ENCODE assay signal across 12 mouse cellular contexts in the genomic region with DNA sequence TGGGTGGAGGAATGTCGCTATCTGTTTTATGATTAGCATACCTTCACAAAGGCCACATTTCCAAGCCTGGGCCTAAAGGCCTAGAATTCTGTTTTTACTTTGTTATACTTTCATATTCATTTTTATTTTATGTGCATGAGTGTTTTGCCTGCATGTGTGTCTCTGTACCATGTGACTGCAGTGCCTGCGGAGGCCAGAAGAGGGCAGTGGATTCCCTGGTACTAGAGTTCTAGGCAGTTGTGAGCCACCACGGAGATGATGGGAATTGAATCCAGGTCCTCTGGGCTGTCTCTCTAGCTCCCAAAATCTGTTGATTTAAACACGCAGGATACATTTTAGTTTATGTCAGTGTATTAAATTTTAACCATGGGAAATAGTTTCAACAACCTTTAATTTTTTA. TPM values are rescaled to one million over a fixed set of nuclear protein-coding genes. Genes with fewer than 3 reads are reported as not detected.
DNase-seq lines count a peak whose midpoint lies in the region; ATAC-seq and TF ChIP-seq lines count a peak whose summit lies in the region.
"Had no signal": no experiment of that assay in that cellular context is flagged by ENCODE, and none has a peak within 500 bp of the region (broad histone marks: within the 10 kb centered on the region; RNA-seq: fewer than 3 reads in every experiment).

No protein-coding gene starts in this region.

- H3K9ac ChIP-seq in liver, embryonic 12.5 days = no peak overlapping the region
- no peak overlapping the region for H3K9ac ChIP-seq in MEL (ENCODE audit: control insufficient read depth, low read depth, low read length, poor library complexity, severe bottlenecking)
- H3K9ac ChIP-seq in stomach, postnatal 0 days (ENCODE audit: low read length) = no peak overlapping the region
- H3K9ac ChIP-seq: hindbrain, embryonic 15.5 days had no signal

- H3K27ac ChIP-seq in liver, embryonic 12.5 days = no peak overlapping the region
- H3K27ac ChIP-seq in MEL (ENCODE audit: control insufficient read depth, low read depth, low read length) = no peak overlapping the region
- no peak overlapping the region for H3K27ac ChIP-seq in stomach, postnatal 0 days (replicated peaks)
- H3K27ac ChIP-seq: heart, embryonic 10.5 days; hindbrain, embryonic 15.5 days; limb, embryonic 10.5 days had no signal

- no peak overlapping the region for H3K4me2 ChIP-seq in liver, embryonic 12.5 days
- no peak overlapping the region for H3K4me2 ChIP-seq in stomach, postnatal 0 days (replicated peaks; ENCODE audit: low read depth)
- H3K4me2 ChIP-seq: hindbrain, embryonic 15.5 days had no signal

- H3K4me3 ChIP-seq in liver, embryonic 12.5 days = no peak overlapping the region
- H3K4me3 ChIP-seq in C2C12 (ENCODE audit: insufficient read depth, poor library complexity, severe bottlenecking) (no peak overlapping the region), MEL (ENCODE audit: control insufficient read depth in 1 of 2, insufficient read depth in 1 of 2, low read depth in 2 of 2, low read length in 2 of 2) (no peak overlapping the region)
- H3K4me3 ChIP-seq in stomach, postnatal 0 days (ENCODE audit: low read depth, low read length) = no peak overlapping the region
- H3K4me3 ChIP-seq: heart, embryonic 10.5 days; hindbrain, embryonic 15.5 days; limb, embryonic 10.5 days had no signal

- ATAC-seq in liver, embryonic 12.5 days = no peak
- ATAC-seq in stomach, postnatal 0 days (ENCODE audit: low FRiP score, low TSS enrichment) = no peak

- H3K79me2 ChIP-seq in C2C12 (ENCODE audit: control insufficient read depth, insufficient read depth) = no peaks in the 10 kb centered on the region
- no peaks in the 10 kb centered on the region for H3K79me2 ChIP-seq in MEL (ENCODE audit: control insufficient read depth, insufficient read depth, low read length, poor library complexity)

- H3K9me3 ChIP-seq in liver, embryonic 12.5 days (replicated peaks) = no peaks in the 10 kb centered on the region
- H3K9me3 ChIP-seq in MEL (replicated peaks; ENCODE audit: insufficient read depth, low read length) = no peaks in the 10 kb centered on the region
- no peaks in the 10 kb centered on the region for H3K9me3 ChIP-seq in stomach, postnatal 0 days (ENCODE audit: control insufficient read depth, low read length)
- H3K9me3 ChIP-seq: heart, embryonic 10.5 days; hindbrain, embryonic 15.5 days; limb, embryonic 10.5 days had no signal

- H3K27me3 ChIP-seq in liver, embryonic 12.5 days (replicated peaks) = no peaks in the 10 kb centered on the region
- H3K27me3 ChIP-seq in C2C12 (ENCODE audit: control insufficient read depth, insufficient read depth, insufficient read length) = no peaks in the 10 kb centered on the region
- no peaks in the 10 kb centered on the region for H3K27me3 ChIP-seq in MEL (ENCODE audit: control insufficient read depth in 1 of 2, insufficient read depth in 2 of 2, low read length in 2 of 2)
- no peaks in the 10 kb centered on the region for H3K27me3 ChIP-seq in stomach, postnatal 0 days (ENCODE audit: control insufficient read depth, insufficient read depth, low read length)
- H3K27me3 ChIP-seq: hindbrain, embryonic 15.5 days had no signal

- H3K79me3 ChIP-seq in C2C12 (ENCODE audit: low read depth) = no peaks in the 10 kb centered on the region

- DNase-seq in liver (peak; percentile 26), MEL (ENCODE audit: low read depth, low spot score) (peak; percentile 53)
- peak; percentile 26 for DNase-seq in stomach, postnatal 0 days (ENCODE audit: low spot score)
- no peak for DNase-seq in embryo, embryonic 9.5 days (ENCODE audit: extremely low spot score)
- no peak for DNase-seq in cerebellum, postnatal 10 days
- DNase-seq: spleen, adult 18-20 months had no signal

- no peak for TF ChIP-seq EP300 in MEL (IDR thresholded peaks at IDR 0.05; ENCODE audit: low read depth in 1 of 2, low read length in 2 of 2)
- TF ChIP-seq EP300 in stomach, postnatal 0 days (optimal IDR thresholded peaks at IDR 0.05) = no peak

- TF ChIP-seq CTCF in C2C12 (IDR thresholded peaks at IDR 0.05; ENCODE audit: control insufficient read depth, insufficient read depth, insufficient read length) = no peak
- TF ChIP-seq CTCF in MEL (IDR thresholded peaks at IDR 0.05 in 2 of 3, conservative IDR thresholded peaks at IDR 0.05 in 1 of 3; ENCODE audit: control insufficient read depth in 1 of 3, insufficient read depth in 1 of 3, low read depth in 2 of 3, low read length in 3 of 3, poor library complexity in 1 of 3, severe bottlenecking in 1 of 3) = peak; percentile 40 to 56 (median 45)
- TF ChIP-seq CTCF in stomach, postnatal 0 days (IDR thresholded peaks at IDR 0.05; ENCODE audit: low read depth) = peak; percentile 43

- H3K4me1 ChIP-seq in liver, embryonic 12.5 days = no peaks in the 10 kb centered on the region
- no peaks in the 10 kb centered on the region for H3K4me1 ChIP-seq in MEL (ENCODE audit: control insufficient read depth in 1 of 2, insufficient read depth in 2 of 2, low read length in 2 of 2)
- H3K4me1 ChIP-seq in stomach, postnatal 0 days (replicated peaks; ENCODE audit: control insufficient read depth, insufficient read depth) = no peaks in the 10 kb centered on the region
- H3K4me1 ChIP-seq: heart, embryonic 10.5 days; hindbrain, embryonic 15.5 days; limb, embryonic 10.5 days had no signal

- H3ac ChIP-seq in C2C12 (ENCODE audit: control insufficient read depth, insufficient read length, low read depth) = no peak overlapping the region

- TF ChIP-seq RAD21 in MEL (IDR thresholded peaks at IDR 0.05; ENCODE audit: low read depth, low read length) = no peak; the same call in none of the 2 replicates

- no peak for TF ChIP-seq POLR2A in MEL (IDR thresholded peaks at IDR 0.05; ENCODE audit: control insufficient read depth in 1 of 2, insufficient read depth in 1 of 2, low read depth in 1 of 2, low read length in 2 of 2, poor library complexity in 1 of 2)

- WGBS in liver, embryonic 12.5 days (ENCODE audit: insufficient replicate concordance) = 80% methylated on average over 4 of the region's 4 CpGs
- 98% methylated on average over 4 of the region's 4 CpGs for WGBS in stomach, postnatal 0 days

- peaks cover 15% of the 10 kb centered on the region; the same call in 1 of the 2 replicates for H3K36me3 ChIP-seq in liver, embryonic 12.5 days
- H3K36me3 ChIP-seq in C2C12 (ENCODE audit: control insufficient read depth, insufficient read depth) = no peaks in the 10 kb centered on the region
- no peaks in the 10 kb centered on the region; a peak in 1 of 4 replicates for H3K36me3 ChIP-seq in MEL (ENCODE audit: control insufficient read depth in 1 of 2, insufficient read depth in 2 of 2, low read length in 2 of 2)
- H3K36me3 ChIP-seq in stomach, postnatal 0 days (ENCODE audit: control insufficient read depth, insufficient read depth, low read length) = no peaks in the 10 kb centered on the region; the same call in 1 of the 2 replicates

TF ChIP-seq in C2C12, 6 proteins besides CTCF, POLR2A, EP300 and RAD21:
- TF ChIP-seq MAX (IDR thresholded peaks at IDR 0.05) (no peak), MYOG (IDR thresholded peaks at IDR 0.05; ENCODE audit: control insufficient read depth, extremely low read depth, insufficient read length) (no peak), CEBPB (IDR thresholded peaks at IDR 0.05; ENCODE audit: low read depth) (no peak), MYOD1 (IDR thresholded peaks at IDR 0.05; ENCODE audit: control insufficient read depth, insufficient read length, low read depth) (no peak), USF1 (IDR thresholded peaks at IDR 0.05; ENCODE audit: low read depth) (peak; percentile 52)

TF ChIP-seq in MEL, 35 proteins besides CTCF, POLR2A, EP300 and RAD21:
- TF ChIP-seq MYB (IDR thresholded peaks at IDR 0.05; ENCODE audit: low read depth, low read length) = no peak
- peak; percentile 77 for TF ChIP-seq USF1 (IDR thresholded peaks at IDR 0.05; ENCODE audit: low read depth, low read length)
- TF ChIP-seq UBTF (IDR thresholded peaks at IDR 0.05; ENCODE audit: borderline replicate concordance, insufficient read depth, low read depth, low read length) = no peak

RNA-seq across cellular contexts. Expression of a gene that starts 19.4 kb away (rescaled TPM):
- 28.4 and 30.0 TPM in 2 replicates for polyA plus RNA-seq in liver, embryonic 12.5 days (2016; fragmentation: Nextera tagmentation; extraction: Ambion mirVana)
- 35.1 TPM for polyA plus RNA-seq in C2C12 (2012; fragmentation: generic; extraction: Trizol)
- total RNA-seq in MEL (2012; rRNA removed) = 37.5 and 40.6 TPM in 2 replicates
- 100 to 1,000 TPM in 1 of 2 experiments, 10 to 100 TPM in 1; 43.5 to 549 TPM for polyA plus RNA-seq in MEL (2012; ENCODE audit: insufficient read depth in 1 of 2, insufficient read length in 2 of 2, low read depth in 1 of 2, low replicate concordance in 2 of 2, missing spikeins in 1 of 2)
- polyA plus RNA-seq in stomach, postnatal 0 days (2015; fragmentation: Nextera tagmentation; extraction: Ambion mirVana) = 67.9 and 68.8 TPM in 2 replicates

RNA-seq across cellular contexts. Expression of a gene that starts 26.5 kb away (rescaled TPM):
- not detected in 2 replicates for polyA plus RNA-seq in liver, embryonic 12.5 days (2016; fragmentation: Nextera tagmentation; extraction: Ambion mirVana)
- not detected for polyA plus RNA-seq in C2C12 (2012; fragmentation: generic; extraction: Trizol)
- not detected in 2 replicates for total RNA-seq in MEL (2012; rRNA removed)
- polyA plus RNA-seq in MEL (2012; ENCODE audit: insufficient read depth in 1 of 2, insufficient read length in 2 of 2, low read depth in 1 of 2, low replicate concordance in 2 of 2, missing spikeins in 1 of 2) = under 1 TPM in 1 of 2 experiments, not detected in 1; 0.13 TPM
- polyA plus RNA-seq in stomach, postnatal 0 days (2015; fragmentation: Nextera tagmentation; extraction: Ambion mirVana) = 0.87 and 0.93 TPM in 2 replicates
- polyA plus RNA-seq: frontal cortex, adult 2 months; heart, embryonic 10.5 days; hindbrain, embryonic 15.5 days; limb, embryonic 10.5 days had no signal

RNA-seq across cellular contexts. Expression of a gene that starts 34.1 kb away (rescaled TPM):
- polyA plus RNA-seq in liver, embryonic 12.5 days (2016; fragmentation: Nextera tagmentation; extraction: Ambion mirVana) = 28.9 and 30.3 TPM in 2 replicates
- polyA plus RNA-seq in C2C12 (2012; fragmentation: generic; extraction: Trizol) (22.8 TPM), MEL (2012; ENCODE audit: insufficient read depth in 1 of 2, insufficient read length in 2 of 2, low read depth in 1 of 2, low replicate concordance in 2 of 2, missing spikeins in 1 of 2) (100 to 1,000 TPM in 1 of 2 experiments, 10 to 100 TPM in 1; 57.2 to 274 TPM)
- 44.7 and 54.0 TPM in 2 replicates for total RNA-seq in MEL (2012; rRNA removed)
- 7.1 and 7.6 TPM in 2 replicates for polyA plus RNA-seq in stomach, postnatal 0 days (2015; fragmentation: Nextera tagmentation; extraction: Ambion mirVana)

Comparison
In these comparisons a context has a peak if more than half of its experiments do, and no peak if none do; other contexts are left out.
1. DNase-seq: peak in liver (single experiment), MEL (single experiment) and stomach, postnatal 0 days (single experiment); none in embryo, embryonic 9.5 days (single experiment) and cerebellum, postnatal 10 days (0 of 2).